Mouse (Mus musculus) small intestine, adult 2 months (tissue): Measurements from ENCODE around the gene Blnk.

Source experiments
- CTCF ChIP-seq: fragments of 200-500 bp; IDR thresholded peaks from 2 replicates; pipeline ENCODE4 v1.5.1; 2012; ENCODE audit warnings: low read depth, mild to moderate bottlenecking, control low read depth, inconsistent platforms, low read length, moderate library complexity, mixed read lengths; ENCODE audit not compliant: insufficient replicate concordance, insufficient read length; ENCODE audit errors: extremely low read depth
- POLR2A ChIP-seq: fragments of 200-500 bp; IDR thresholded peaks from 2 replicates; pipeline ENCODE4 v1.6.1; 2012; ENCODE audit warnings: low read depth, mild to moderate bottlenecking, control low read depth, inconsistent platforms, low read length, moderate library complexity

DNA sequence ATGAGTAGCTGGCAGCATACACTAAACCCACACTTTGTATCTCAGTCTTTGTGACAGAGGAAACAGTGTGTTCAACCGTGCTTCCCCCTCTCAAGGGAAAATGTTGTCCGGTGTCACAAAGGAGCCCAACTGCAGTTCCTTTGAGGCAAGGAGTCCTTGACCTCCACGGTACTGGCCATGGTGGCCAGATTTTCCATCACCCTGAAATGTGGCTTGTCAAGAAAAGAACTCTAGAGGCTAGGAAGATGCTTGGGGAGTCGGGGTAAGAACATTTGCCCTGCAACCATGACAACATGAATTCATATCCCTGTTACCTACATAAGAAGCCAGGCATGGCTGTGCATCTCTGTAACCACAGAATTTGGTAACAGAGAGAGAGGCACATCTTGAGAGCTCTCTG, 24.0 kb downstream of the Blnk start:
- no peak for TF ChIP-seq CTCF
- no peak for TF ChIP-seq POLR2A
